Mouse (Mus musculus): ENCODE measurements around the gene Papola.

GRCm38 (mm10) chr12:105786113-105786512 is 1.6 kb downstream of the Papola start:
- TF ChIP-seq EP300 (IDR thresholded peaks at IDR 0.05; ENCODE audit: low read depth) (no peak), CTCF (IDR thresholded peaks at IDR 0.05; ENCODE audit: low read depth) (no peak)
